Mouse (Mus musculus) layer of hippocampus, adult 8-10 months (tissue): ENCODE data around the gene Il20. TPM values are rescaled to one million over a fixed set of nuclear protein-coding genes. Genes with fewer than 3 reads are reported as not detected.

Experiments
- DNase-seq, 2 experiments: peaks; one replicate each; pipeline ENCODE4 v3.0.0; 2022; ENCODE audit warnings: low spot score in 2 of 2
- total RNA-seq, 4 experiments: library from RNA; stranded (reverse); gene quantifications; 2 replicates each; pipeline ENCODE4 v1.2.4; 2022

Il20 gene
- total RNA-seq, result not detected

- no peak for DNase-seq
These were observed at the start of gene Il20 for GRCm38 (mm10) chr1:130911401-130912010. Il20 (minus strand) TSS chr1:130911451.

GRCm38 (mm10) chr1:130946920-130947319 lies 35.7 kb upstream of the Il20 start:
- DNase-seq, result no peak

- DNase-seq, result no peak
These were observed 30.6 kb upstream of the Il20 start for GRCm38 (mm10) chr1:130941801-130942200.

- no peak for DNase-seq
These were observed 28.9 kb upstream of the Il20 start, which contains the start of gene Il19 for GRCm38 (mm10) chr1:130940065-130940687. Il19 (minus strand) TSS chr1:130940115.

- no peak for DNase-seq
These were observed 26.9 kb upstream of the Il20 start for GRCm38 (mm10) chr1:130938192-130938591.

- no peak for DNase-seq
These were observed 25.9 kb upstream of the Il20 start for GRCm38 (mm10) chr1:130937170-130937569.

- DNase-seq, result no peak
These were observed 25.1 kb upstream of the Il20 start for GRCm38 (mm10) chr1:130936351-130936750.

- no peak for DNase-seq
These were observed 15.2 kb upstream of the Il20 start for GRCm38 (mm10) chr1:130926484-130926883.

- no peak for DNase-seq
These were observed 7.2 kb upstream of the Il20 start for GRCm38 (mm10) chr1:130918323-130918980.

- no peak for DNase-seq
These were observed 8.7 kb downstream of the Il20 start for GRCm38 (mm10) chr1:130902505-130902904.

- DNase-seq, result no peak
These were observed 16.8 kb downstream of the Il20 start for GRCm38 (mm10) chr1:130894468-130894867.

- DNase-seq, result no peak
These were observed 17.8 kb downstream of the Il20 start for GRCm38 (mm10) chr1:130893329-130894040.

GRCm38 (mm10) chr1:130892446-130892845 lies 18.8 kb downstream of the Il20 start:
- no peak for DNase-seq

GRCm38 (mm10) chr1:130887354-130887753 lies 23.9 kb downstream of the Il20 start, which contains the start of gene Il24:
Il24 (minus strand) TSS chr1:130887454.
- DNase-seq, result no peak

GRCm38 (mm10) chr1:130883146-130883545 lies 28.1 kb downstream of the Il20 start:
- DNase-seq, result no peak

GRCm38 (mm10) chr1:130879927-130880326 lies 31.3 kb downstream of the Il20 start:
- no peak for DNase-seq

GRCm38 (mm10) chr1:130877889-130878614 lies 33.2 kb downstream of the Il20 start:
- DNase-seq, result peak in 1 of 2 experiments; percentile 5

- peak; percentile 22 to 38 for DNase-seq
These were observed 34.2 kb downstream of the Il20 start for GRCm38 (mm10) chr1:130876931-130877509.

GRCm38 (mm10) chr1:130875910-130876309 lies 35.3 kb downstream of the Il20 start:
- DNase-seq, result no peak

- DNase-seq, result peak; percentile 11 to 32
These were observed 36.1 kb downstream of the Il20 start for GRCm38 (mm10) chr1:130875139-130875538.

GRCm38 (mm10) chr1:130872912-130873311 lies 38.3 kb downstream of the Il20 start:
- DNase-seq, result no peak
